Mouse (Mus musculus) limb, embryonic 11.5 days (tissue): ENCODE measurements around the gene Tmem8. TPM values are rescaled to one million over a fixed set of nuclear protein-coding genes. Genes with fewer than 3 reads are reported as not detected.
"Not testable (repeated sequence)": the region's sequence is repeated elsewhere in the genome, so short reads cannot be mapped to it uniquely, and the experiment has no call there.

Source experiments
- ATAC-seq: fragments of 200-750 bp; cut with Nextera tagmentation; 2 replicates; pipeline ENCODE4 v1.8.0; 2017; ENCODE audit warnings: low read depth; ENCODE audit not compliant: insufficient number of reproducible peaks, low FRiP score, low TSS enrichment
- DNase-seq: peaks from one replicate; pipeline ENCODE4 v3.0.0-alpha.2; 2015; ENCODE audit warnings: low spot score
- H3K27ac ChIP-seq: fragments of 300-500 bp; sonication (generic); replicated peaks from 2 replicates; pipeline ENCODE4 v1.5.1; 2014; ENCODE audit warnings: low read depth, mild to moderate bottlenecking, low read length
- H3K27me3 ChIP-seq: fragments of 300-500 bp; sonication (generic); 2 replicates; pipeline ENCODE4 v1.6.1; 2014; ENCODE audit warnings: mild to moderate bottlenecking, low read length, mixed read lengths; ENCODE audit not compliant: control insufficient read depth, insufficient read depth
- H3K36me3 ChIP-seq: fragments of 300-500 bp; sonication (generic); 2 replicates; pipeline ENCODE4 v1.6.1; 2014; ENCODE audit warnings: mild to moderate bottlenecking, low read length, moderate library complexity, mixed read lengths; ENCODE audit not compliant: control insufficient read depth, insufficient read depth
- H3K4me1 ChIP-seq: fragments of 300-500 bp; sonication (generic); 2 replicates; pipeline ENCODE4 v1.6.1; 2014; ENCODE audit warnings: low read length, mixed read lengths; ENCODE audit not compliant: control insufficient read depth, insufficient read depth
- H3K4me2 ChIP-seq: fragments of 300-500 bp; sonication (generic); 2 replicates; pipeline ENCODE4 v1.6.1; 2014; ENCODE audit warnings: low read depth, mild to moderate bottlenecking, moderate library complexity; ENCODE audit not compliant: severe bottlenecking
- H3K4me3 ChIP-seq: fragments of 300-500 bp; sonication (generic); 2 replicates; pipeline ENCODE4 v1.5.1; 2014; ENCODE audit warnings: low read depth, low read length
- H3K9ac ChIP-seq: fragments of 300-500 bp; sonication (generic); 2 replicates; pipeline ENCODE4 v1.6.1; 2014; ENCODE audit warnings: mild to moderate bottlenecking, low read length
- H3K9me3 ChIP-seq: fragments of 300-500 bp; sonication (generic); 2 replicates; pipeline ENCODE4 v1.6.1; 2016; ENCODE audit warnings: low read length; ENCODE audit not compliant: control insufficient read depth
- WGBS: fragments of 180-500 bp; shearing (Covaris S2); extraction: QIAGEN DNeasy Blood & Tissue Kit; methylation state at CpG from one replicate; pipeline ENCODE4 v1.1.7; 2014; 5-methylcytosine and 5-hydroxymethylcytosine counted together
- polyA plus RNA-seq: library from polyadenylated mRNA; unstranded; fragments of >200 nt; fragmentation: Nextera tagmentation; extraction: Ambion mirVana; gene quantifications from 2 replicates; pipeline ENCODE4 v1.2.1, GENCODE M21; 2014

Tmem8 gene
- polyA plus RNA-seq, 1 experiment from 2014 or later: 0.55 TPM

DNA sequence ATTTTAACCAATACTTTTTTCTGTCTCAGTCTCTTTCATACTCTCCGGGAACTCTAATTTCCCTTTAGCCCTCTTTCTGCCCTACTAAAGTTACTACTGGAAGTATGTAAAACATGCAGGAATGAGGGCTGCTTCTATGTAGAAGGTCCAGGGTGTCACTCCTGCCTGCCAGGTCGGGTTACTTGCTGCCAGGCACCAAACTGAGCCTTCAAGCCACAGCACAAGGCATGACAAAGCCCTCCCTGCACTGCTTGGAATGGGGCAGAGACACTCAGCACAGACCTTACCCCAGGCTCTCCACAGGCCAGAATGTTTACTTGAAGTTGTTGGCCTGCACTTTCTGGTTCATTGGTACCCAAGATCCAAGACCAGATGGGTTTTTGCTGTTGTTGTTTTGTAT lies 12.9 kb upstream of the Tmem8 start:
- ATAC-seq: no peak
- Histone ChIP-seq H3K36me3 (no peaks in the 10 kb centered on the region), H3K27me3 (no peaks in the 10 kb centered on the region), H3K4me3 (no peak overlapping the region), H3K4me2 (no peak overlapping the region), H3K9me3 (no peaks in the 10 kb centered on the region), H3K4me1 (no peaks in the 10 kb centered on the region), H3K27ac (no peak overlapping the region), H3K9ac (no peak overlapping the region)
- 35% methylated on average over 2 of the region's 2 CpGs for WGBS
- no peak for DNase-seq

- Histone ChIP-seq H3K4me3 (no peak overlapping the region), H3K9ac (no peak overlapping the region), H3K4me2 (no peak overlapping the region), H3K36me3 (no peaks in the 10 kb centered on the region), H3K27me3 (no peaks in the 10 kb centered on the region), H3K27ac (no peak overlapping the region), H3K4me1 (no peaks in the 10 kb centered on the region), H3K9me3 (no peaks in the 10 kb centered on the region)
- WGBS: 68% methylated on average over 4 of the region's 4 CpGs
- ATAC-seq: no peak
- no peak for DNase-seq
Observed at GRCm38 (mm10) chr17:26101478-26101877, 11.6 kb upstream of the Tmem8 start.

DNA sequence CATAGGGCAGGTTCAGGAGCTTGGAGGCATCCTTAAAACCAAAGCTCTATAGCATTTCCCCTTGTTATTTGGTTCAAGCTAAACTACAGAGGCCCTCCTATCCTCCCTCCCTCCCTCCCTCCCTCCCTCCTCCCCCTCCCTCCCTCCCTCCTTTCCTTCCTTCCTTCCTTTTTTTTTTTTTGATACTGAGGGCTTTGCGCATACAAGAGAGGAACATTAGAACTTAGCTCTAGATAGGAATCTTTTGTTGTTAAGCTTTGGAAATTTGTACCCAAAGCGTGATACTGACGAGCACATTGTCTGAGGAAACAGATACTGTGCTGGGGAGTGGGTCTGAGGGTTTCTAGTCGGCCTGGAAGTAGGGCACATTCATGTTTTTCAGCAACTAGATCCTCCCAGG lies 7.5 kb upstream of the Tmem8 start:
- no peak overlapping the region for H3K4me3 ChIP-seq
- no peak overlapping the region for H3K4me2 ChIP-seq
- no peak overlapping the region for H3K27ac ChIP-seq
- no peaks in the 10 kb centered on the region for H3K36me3 ChIP-seq
- H3K4me1 ChIP-seq: peaks cover under 1% of the 10 kb centered on the region; the same call in 1 of the 2 replicates
- H3K9ac ChIP-seq: no peak overlapping the region
- H3K27me3 ChIP-seq: peaks cover 3% of the 10 kb centered on the region; the same call in 1 of the 2 replicates
- no peaks in the 10 kb centered on the region for H3K9me3 ChIP-seq
- DNase-seq (no peak), ATAC-seq (no peak)
- 77% methylated on average over 4 of the region's 4 CpGs for WGBS

DNA sequence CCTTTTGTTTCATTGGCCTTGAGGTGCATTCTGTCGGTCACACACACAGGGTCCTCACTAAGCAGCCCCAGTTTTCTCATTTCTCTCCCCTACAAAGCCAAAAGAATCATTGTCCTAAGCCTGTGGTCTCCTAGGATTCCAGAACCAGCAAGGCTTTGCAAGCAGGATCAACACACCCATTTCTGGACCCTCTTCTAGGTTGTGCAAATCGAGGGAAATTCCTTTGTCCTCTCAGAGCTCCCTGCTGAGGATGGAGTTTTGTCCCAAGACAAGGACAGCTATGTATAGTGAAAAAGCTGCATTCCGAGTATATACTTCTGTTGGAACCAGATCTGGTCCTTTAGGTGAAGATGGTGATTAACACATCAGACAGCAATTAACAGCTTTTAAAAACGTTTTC lies 2.9 kb upstream of the Tmem8 start:
- DNase-seq (no peak), ATAC-seq (no peak)
- H3K36me3 ChIP-seq: no peaks in the 10 kb centered on the region
- no peaks in the 10 kb centered on the region for H3K9me3 ChIP-seq
- peaks cover 16% of the 10 kb centered on the region for H3K4me1 ChIP-seq
- no peak overlapping the region for H3K9ac ChIP-seq
- 27% methylated on average over 4 of the region's 4 CpGs for WGBS
- peaks cover 45% of the 10 kb centered on the region for H3K27me3 ChIP-seq
- H3K4me2 ChIP-seq: no peak overlapping the region
- H3K27ac ChIP-seq: no peak overlapping the region
- no peak overlapping the region for H3K4me3 ChIP-seq

DNA sequence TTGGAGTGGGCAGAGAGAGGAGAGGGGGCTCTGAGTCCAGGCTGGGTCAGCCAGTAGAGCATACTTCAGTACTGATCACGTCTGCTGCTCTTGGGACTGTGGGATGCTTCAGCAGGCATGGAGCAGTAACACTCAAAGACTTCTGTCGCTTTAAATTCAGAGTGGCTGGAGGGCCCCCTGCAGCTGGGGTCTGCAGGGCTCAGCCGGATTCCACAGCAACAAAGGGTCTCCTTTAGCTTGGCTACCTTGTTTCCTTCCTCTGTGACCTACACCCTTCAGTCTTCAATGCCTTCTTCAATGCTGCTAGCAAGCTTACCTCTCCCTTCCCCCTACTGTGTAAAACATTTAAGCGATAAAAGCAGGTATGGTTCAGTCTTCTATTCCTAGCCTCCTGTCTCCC lies 2.1 kb upstream of the Tmem8 start:
- no peak for ATAC-seq
- peaks cover 16% of the 10 kb centered on the region for H3K4me1 ChIP-seq
- H3K36me3 ChIP-seq: no peaks in the 10 kb centered on the region
- H3K4me3 ChIP-seq: no peak overlapping the region
- peak; percentile 41 for DNase-seq
- H3K9ac ChIP-seq: 0 out of 2 replicates have a peak overlapping the region, but pooled peaks have one; percentile 7
- peaks cover 51% of the 10 kb centered on the region for H3K27me3 ChIP-seq
- no peaks in the 10 kb centered on the region for H3K9me3 ChIP-seq
- no peak overlapping the region for H3K27ac ChIP-seq
- WGBS: 5% methylated on average over 4 of the region's 4 CpGs
- H3K4me2 ChIP-seq: peak overlapping the region; percentile 15; the same call in 1 of the 2 replicates

DNA sequence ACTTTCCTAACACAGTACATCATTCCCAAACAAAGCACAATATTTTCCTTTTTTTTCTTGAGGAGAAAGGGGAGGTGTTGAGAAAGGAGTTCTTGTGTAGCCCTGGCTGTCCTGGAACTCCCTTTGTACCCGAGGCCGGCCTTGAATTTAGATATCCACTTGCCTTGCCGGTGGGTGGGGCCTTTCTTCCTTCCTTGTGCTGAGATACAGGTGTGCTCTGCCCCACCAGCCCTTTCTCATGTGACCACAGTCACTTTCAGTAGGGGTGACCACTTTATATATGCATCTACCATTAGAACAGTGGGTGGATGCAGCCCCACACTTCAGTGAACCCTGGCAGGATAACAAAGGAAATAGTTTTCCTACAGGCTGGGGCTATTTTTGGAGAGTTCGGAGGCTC lies 1.4 kb upstream of the Tmem8 start:
- Histone ChIP-seq H3K4me2 (no peak overlapping the region), H3K27me3 (peaks cover 52% of the 10 kb centered on the region), H3K4me3 (no peak overlapping the region), H3K27ac (no peak overlapping the region), H3K9me3 (no peaks in the 10 kb centered on the region), H3K36me3 (no peaks in the 10 kb centered on the region), H3K9ac (no peak overlapping the region), H3K4me1 (peaks cover 16% of the 10 kb centered on the region)
- 26% methylated on average over 4 of the region's 4 CpGs for WGBS
- no peak for ATAC-seq
- no peak for DNase-seq

DNA sequence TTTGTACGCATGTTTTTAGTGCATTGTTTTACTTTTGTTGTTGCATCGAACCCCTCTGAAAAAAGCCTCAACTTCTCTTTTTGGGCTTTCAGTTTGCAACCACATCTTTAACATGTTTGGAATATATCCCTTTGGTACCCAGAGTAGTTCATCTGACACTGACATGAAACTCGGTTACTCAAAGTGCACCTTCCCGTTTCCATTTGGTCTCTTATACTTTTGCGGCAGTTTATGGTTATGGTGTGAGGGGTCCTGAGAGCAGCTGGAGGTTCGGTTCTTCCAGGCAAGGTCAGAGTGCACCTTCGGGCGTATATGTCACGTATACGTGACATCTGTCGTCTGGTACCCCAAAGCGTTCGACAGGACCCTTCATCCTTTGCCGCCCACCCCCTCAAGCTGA lies 348 bp upstream of the Tmem8 start:
- no peak overlapping the region; the same call in 1 of the 2 replicates for H3K9ac ChIP-seq

DNA sequence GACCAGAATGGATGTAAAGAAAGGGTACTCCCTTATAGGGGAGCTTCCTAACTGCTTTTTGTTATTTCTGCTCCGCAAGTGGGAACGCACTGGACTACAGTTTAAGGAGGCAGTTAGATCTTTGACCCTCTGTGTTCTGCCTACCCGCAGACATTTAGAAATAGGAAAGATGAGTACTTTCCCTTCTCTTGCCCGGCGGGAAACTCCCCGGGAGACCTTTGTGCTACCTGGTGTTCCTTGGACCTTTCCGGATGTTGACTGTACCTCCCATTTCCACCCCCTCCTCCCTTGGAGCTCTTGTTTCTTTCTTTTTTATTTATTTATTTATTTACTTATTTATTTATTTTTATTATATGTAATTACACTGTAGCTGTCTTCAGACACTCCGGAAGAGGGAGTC lies 962 bp downstream of the Tmem8 start:
- Histone ChIP-seq H3K36me3 (no peaks in the 10 kb centered on the region), H3K9me3 (no peaks in the 10 kb centered on the region), H3K4me1 (peaks cover 16% of the 10 kb centered on the region), H3K27me3 (peaks cover 58% of the 10 kb centered on the region), H3K4me2 (peak overlapping the region; percentile 98), H3K4me3 (peak overlapping the region; percentile 59), H3K9ac (no peak overlapping the region), H3K27ac (no peak overlapping the region)
- WGBS: 11% methylated on average over 8 of the region's 8 CpGs
- no peak for DNase-seq
- no peak for ATAC-seq

More for the DNA sequence above, 348 bp upstream of the Tmem8 start:
- Histone ChIP-seq H3K27ac (no peak overlapping the region), H3K4me1 (peaks cover 16% of the 10 kb centered on the region), H3K9me3 (no peaks in the 10 kb centered on the region), H3K36me3 (no peaks in the 10 kb centered on the region), H3K4me3 (peak overlapping the region; percentile 59), H3K4me2 (peak overlapping the region; percentile 98), H3K27me3 (peaks cover 56% of the 10 kb centered on the region)
- ATAC-seq (no peak), DNase-seq (no peak)
- 23% methylated on average over 14 of the region's 14 CpGs for WGBS

DNA sequence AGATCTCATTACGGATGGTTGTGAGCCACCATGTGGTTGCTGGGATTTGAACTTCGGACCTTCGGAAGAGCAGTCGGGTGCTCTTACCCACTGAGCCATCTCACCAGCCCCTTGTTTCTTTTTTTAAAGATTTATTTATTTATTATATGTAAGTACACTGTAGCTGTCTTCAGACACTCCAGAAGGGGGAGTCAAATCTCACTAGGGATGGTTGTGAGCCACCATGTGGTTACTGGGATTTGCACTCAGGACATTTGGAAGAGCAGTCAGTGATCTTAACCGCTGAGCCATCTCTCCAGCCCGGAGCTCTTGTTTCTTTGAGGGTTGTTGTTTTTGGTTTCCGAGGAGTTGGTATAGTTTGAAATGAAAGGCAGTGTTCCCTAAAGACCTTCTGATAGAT lies 1.4 kb downstream of the Tmem8 start:
- ATAC-seq, H3K27ac ChIP-seq, H3K9ac ChIP-seq, H3K4me3 ChIP-seq, DNase-seq, H3K9me3 ChIP-seq, H3K36me3 ChIP-seq, H3K4me2 ChIP-seq: not testable (repeated sequence)
- H3K4me1 ChIP-seq: peaks cover 16% of the 10 kb centered on the region
- H3K27me3 ChIP-seq: peaks cover 58% of the 10 kb centered on the region
- 63% methylated on average over 7 of the region's 7 CpGs for WGBS
